Mouse (Mus musculus) E14TG2a.4 (cell line): Measurements from ENCODE around the gene Bcl2l15.

Experiments
- CTCF ChIP-seq: conservative IDR thresholded peaks from 2 replicates; pipeline ENCODE4 v1.5.1; 2014; ENCODE audit warnings: low read length
- NANOG ChIP-seq: IDR thresholded peaks from 2 replicates; pipeline ENCODE4 v1.6.1; 2014; ENCODE audit warnings: borderline replicate concordance, low read length, mixed read lengths
- POU5F1 ChIP-seq: IDR thresholded peaks from 2 replicates; pipeline ENCODE4 v1.6.1; 2014; ENCODE audit warnings: low read length, borderline replicate concordance

DNA sequence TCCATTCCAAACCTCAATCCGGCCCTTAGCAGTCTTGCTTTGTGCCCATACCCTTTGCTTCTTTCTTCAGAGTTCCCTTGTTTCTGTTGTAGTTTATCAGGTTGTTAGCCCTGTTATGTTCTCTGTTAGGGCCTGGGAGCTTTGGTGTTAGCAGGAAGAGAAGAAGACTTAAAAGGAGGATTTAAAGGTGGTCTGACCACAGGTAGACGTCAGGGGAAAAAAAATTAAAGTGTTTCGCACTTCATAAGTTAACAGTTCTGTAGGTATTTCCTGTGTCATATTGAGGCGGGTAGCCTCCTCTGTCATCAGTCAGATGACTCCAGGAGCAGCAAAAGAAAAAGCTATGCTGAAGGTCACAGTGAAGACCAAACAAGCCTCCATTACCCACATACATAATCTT lies 35.6 kb downstream of the Bcl2l15 start:
- TF ChIP-seq CTCF = no peak
- TF ChIP-seq NANOG = no peak
- no peak for TF ChIP-seq POU5F1
